Mouse (Mus musculus): ENCODE measurements around the gene Pbx1. TPM values are rescaled to one million over a fixed set of nuclear protein-coding genes. Genes with fewer than 3 reads are reported as not detected.

Pbx1 gene
- total RNA-seq, 1 experiment = 10.0 TPM

- in situ Hi-C loops (cut with MboI; ENCODE audit: low sequenced_read_pairs in 2 of 2, unreplicated experiment in 2 of 2) = no loop called here
- Histone ChIP-seq H3K4me3 (ENCODE audit: insufficient read depth in 1 of 2, low read depth in 1 of 2, low read length in 2 of 2, poor library complexity in 1 of 2, severe bottlenecking in 1 of 2) (no peak overlapping the region), H3K4me1 (ENCODE audit: control insufficient read depth in 2 of 2, insufficient read depth in 2 of 2, low read length in 2 of 2, poor library complexity in 1 of 2) (no peaks in the 10 kb centered on the region), H3K9ac (ENCODE audit: insufficient read depth, low read depth, low read length, poor library complexity, severe bottlenecking) (no peak overlapping the region), H3K27ac (ENCODE audit: insufficient read depth, low read depth, low read length, poor library complexity, severe bottlenecking) (no peak overlapping the region), H3K36me3 (ENCODE audit: control insufficient read depth, insufficient read depth, low read length, poor library complexity, severe bottlenecking) (no peaks in the 10 kb centered on the region), H3K9me3 (ENCODE audit: control insufficient read depth, insufficient read depth, low read depth, low read length) (no peaks in the 10 kb centered on the region)
- TF ChIP-seq ZC3H11A (IDR thresholded peaks at IDR 0.05; ENCODE audit: borderline replicate concordance, low read depth, low read length) (no peak), HCFC1 (IDR thresholded peaks at IDR 0.05; ENCODE audit: borderline replicate concordance, insufficient read depth, low read length) (no peak), MAFK (IDR thresholded peaks at IDR 0.05; ENCODE audit: insufficient read depth, low read depth, low read length) (no peak), ZNF384 (IDR thresholded peaks at IDR 0.05; ENCODE audit: low read depth, low read length) (no peak), CHD2 (IDR thresholded peaks at IDR 0.05; ENCODE audit: low read depth, low read length) (no peak)
- no peak for DNase-seq (ENCODE audit: low read depth, low spot score)
Observed at GRCm38 (mm10) chr1:168163521-168164233, 268.4 kb downstream of the Pbx1 start.

GRCm38 (mm10) chr1:168139138-168139682 lies 292.9 kb downstream of the Pbx1 start:
- TF ChIP-seq HCFC1 (IDR thresholded peaks at IDR 0.05; ENCODE audit: borderline replicate concordance, insufficient read depth, low read length) (no peak), CHD2 (IDR thresholded peaks at IDR 0.05; ENCODE audit: low read depth, low read length) (no peak), MAFK (IDR thresholded peaks at IDR 0.05; ENCODE audit: insufficient read depth, low read depth, low read length) (no peak), ZNF384 (IDR thresholded peaks at IDR 0.05; ENCODE audit: low read depth, low read length) (no peak), ZC3H11A (IDR thresholded peaks at IDR 0.05; ENCODE audit: borderline replicate concordance, low read depth, low read length) (no peak)
- no peak overlapping the region for H3K27ac ChIP-seq (ENCODE audit: insufficient read depth, low read depth, low read length, poor library complexity, severe bottlenecking)
- H3K4me3 ChIP-seq (ENCODE audit: insufficient read depth in 1 of 2, low read depth in 1 of 2, low read length in 2 of 2, poor library complexity in 1 of 2, severe bottlenecking in 1 of 2) = no peak overlapping the region
- in situ Hi-C loops (cut with MboI; ENCODE audit: low sequenced_read_pairs in 2 of 2, unreplicated experiment in 2 of 2) = no loop called here
- H3K36me3 ChIP-seq (ENCODE audit: control insufficient read depth, insufficient read depth, low read length, poor library complexity, severe bottlenecking) = no peaks in the 10 kb centered on the region
- no peak overlapping the region for H3K9ac ChIP-seq (ENCODE audit: insufficient read depth, low read depth, low read length, poor library complexity, severe bottlenecking)
- H3K4me1 ChIP-seq (ENCODE audit: control insufficient read depth in 2 of 2, insufficient read depth in 2 of 2, low read length in 2 of 2, poor library complexity in 1 of 2) = no peaks in the 10 kb centered on the region
- DNase-seq (ENCODE audit: low read depth, low spot score) = no peak
- H3K9me3 ChIP-seq (ENCODE audit: control insufficient read depth, insufficient read depth, low read depth, low read length) = no peaks in the 10 kb centered on the region

DNA sequence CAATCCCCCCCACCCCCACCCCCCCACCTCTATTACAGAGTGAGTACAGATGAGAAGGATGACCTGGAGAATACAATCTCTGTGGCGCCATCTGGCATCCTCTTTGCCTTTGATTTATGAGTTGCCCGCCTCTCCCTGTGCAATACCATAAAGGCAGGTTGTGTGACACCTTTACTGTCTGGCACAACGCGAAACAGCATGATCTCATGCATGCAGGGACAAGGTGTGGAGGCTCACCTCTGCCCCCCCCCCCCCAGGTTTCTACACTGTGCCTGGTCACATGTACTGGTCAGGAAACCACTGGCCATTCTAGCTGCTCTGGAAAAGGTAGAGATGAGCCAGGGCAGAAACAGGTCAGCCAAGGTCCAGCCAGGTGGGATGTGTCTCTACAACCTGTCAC lies 293.4 kb downstream of the Pbx1 start:
- Histone ChIP-seq H3K4me1 (ENCODE audit: control insufficient read depth in 2 of 2, insufficient read depth in 2 of 2, low read length in 2 of 2, poor library complexity in 1 of 2) (no peaks in the 10 kb centered on the region), H3K9me3 (ENCODE audit: control insufficient read depth, insufficient read depth, low read depth, low read length) (no peaks in the 10 kb centered on the region), H3K27ac (ENCODE audit: insufficient read depth, low read depth, low read length, poor library complexity, severe bottlenecking) (no peak overlapping the region), H3K36me3 (ENCODE audit: control insufficient read depth, insufficient read depth, low read length, poor library complexity, severe bottlenecking) (no peaks in the 10 kb centered on the region), H3K9ac (ENCODE audit: insufficient read depth, low read depth, low read length, poor library complexity, severe bottlenecking) (no peak overlapping the region), H3K4me3 (ENCODE audit: insufficient read depth in 1 of 2, low read depth in 1 of 2, low read length in 2 of 2, poor library complexity in 1 of 2, severe bottlenecking in 1 of 2) (no peak overlapping the region)
- in situ Hi-C loops (cut with MboI; ENCODE audit: low sequenced_read_pairs in 2 of 2, unreplicated experiment in 2 of 2) = no loop called here
- DNase-seq (ENCODE audit: low read depth, low spot score) = no peak
- TF ChIP-seq CHD2 (IDR thresholded peaks at IDR 0.05; ENCODE audit: low read depth, low read length) (no peak), MAFK (IDR thresholded peaks at IDR 0.05; ENCODE audit: insufficient read depth, low read depth, low read length) (no peak), ZC3H11A (IDR thresholded peaks at IDR 0.05; ENCODE audit: borderline replicate concordance, low read depth, low read length) (no peak), HCFC1 (IDR thresholded peaks at IDR 0.05; ENCODE audit: borderline replicate concordance, insufficient read depth, low read length) (no peak), ZNF384 (IDR thresholded peaks at IDR 0.05; ENCODE audit: low read depth, low read length) (no peak)

DNA sequence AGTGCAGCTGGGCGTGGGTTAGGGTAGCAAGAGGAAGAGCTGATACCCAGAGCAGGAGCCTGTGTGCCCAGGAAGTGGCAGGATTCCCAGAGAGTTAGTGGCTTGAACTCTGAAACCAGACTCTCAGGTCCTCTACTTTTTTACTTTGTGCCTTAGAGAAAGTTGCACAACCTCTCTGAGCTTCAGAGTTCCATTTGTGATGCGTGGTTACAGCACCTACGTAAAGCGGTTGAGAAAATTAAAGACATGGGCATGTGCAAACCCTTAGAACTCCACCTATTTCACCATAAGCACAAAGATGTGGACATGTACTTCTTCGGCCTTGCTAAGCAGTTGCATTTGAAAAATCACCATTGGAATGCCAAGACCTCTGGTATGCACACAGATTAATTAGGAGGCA lies 294.2 kb downstream of the Pbx1 start:
- Histone ChIP-seq H3K4me3 (ENCODE audit: insufficient read depth in 1 of 2, low read depth in 1 of 2, low read length in 2 of 2, poor library complexity in 1 of 2, severe bottlenecking in 1 of 2) (no peak overlapping the region), H3K36me3 (ENCODE audit: control insufficient read depth, insufficient read depth, low read length, poor library complexity, severe bottlenecking) (no peaks in the 10 kb centered on the region), H3K4me1 (ENCODE audit: control insufficient read depth in 2 of 2, insufficient read depth in 2 of 2, low read length in 2 of 2, poor library complexity in 1 of 2) (no peaks in the 10 kb centered on the region), H3K27ac (ENCODE audit: insufficient read depth, low read depth, low read length, poor library complexity, severe bottlenecking) (no peak overlapping the region), H3K9me3 (ENCODE audit: control insufficient read depth, insufficient read depth, low read depth, low read length) (no peaks in the 10 kb centered on the region), H3K9ac (ENCODE audit: insufficient read depth, low read depth, low read length, poor library complexity, severe bottlenecking) (no peak overlapping the region)
- in situ Hi-C loops (cut with MboI; ENCODE audit: low sequenced_read_pairs in 2 of 2, unreplicated experiment in 2 of 2) = no loop called here
- TF ChIP-seq ZC3H11A (IDR thresholded peaks at IDR 0.05; ENCODE audit: borderline replicate concordance, low read depth, low read length) (no peak), MAFK (IDR thresholded peaks at IDR 0.05; ENCODE audit: insufficient read depth, low read depth, low read length) (no peak), HCFC1 (IDR thresholded peaks at IDR 0.05; ENCODE audit: borderline replicate concordance, insufficient read depth, low read length) (no peak), ZNF384 (IDR thresholded peaks at IDR 0.05; ENCODE audit: low read depth, low read length) (no peak), CHD2 (IDR thresholded peaks at IDR 0.05; ENCODE audit: low read depth, low read length) (no peak)
- no peak for DNase-seq (ENCODE audit: low read depth, low spot score)

Data from ES-E14 (cell line).